8 mouse cellular contexts compared by ENCODE assay signal in the genomic region with DNA sequence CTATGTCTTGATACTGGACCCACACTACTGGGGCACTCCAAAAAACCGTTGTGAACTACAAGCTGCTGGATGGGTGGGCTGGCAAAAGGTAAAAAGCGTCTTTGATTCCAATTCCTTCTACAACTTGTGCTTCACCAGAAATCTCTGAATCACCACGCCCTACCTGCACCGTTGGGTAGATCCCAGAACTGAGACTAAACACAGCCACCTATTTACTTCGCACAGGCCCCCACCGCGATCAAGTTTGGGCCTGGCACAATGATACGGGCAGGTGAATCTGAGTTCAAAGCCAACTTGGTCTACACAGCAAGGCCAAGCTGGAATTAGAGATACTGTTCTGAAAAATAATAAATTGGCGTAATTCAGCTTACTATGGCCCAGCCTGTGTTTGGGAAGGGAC. TPM values are rescaled to one million over a fixed set of nuclear protein-coding genes. Genes with fewer than 3 reads are reported as not detected.
DNase-seq lines count a peak whose midpoint lies in the region; ATAC-seq lines count a peak whose summit lies in the region.
"Had no signal": no experiment of that assay in that cellular context is flagged by ENCODE, and none has a peak within 500 bp of the region (broad histone marks: within the 10 kb centered on the region; RNA-seq: fewer than 3 reads in every experiment).

No protein-coding gene starts in this region.

- peaks cover 57% of the 10 kb centered on the region for H3K36me3 ChIP-seq in liver, embryonic 11.5 days (ENCODE audit: control insufficient read depth, insufficient read depth, low read length)
- peaks cover 36% of the 10 kb centered on the region for H3K36me3 ChIP-seq in forebrain, embryonic 11.5 days (ENCODE audit: control insufficient read depth, insufficient read depth, low read length)
- peaks cover 56% of the 10 kb centered on the region for H3K36me3 ChIP-seq in limb, embryonic 13.5 days
- H3K36me3 ChIP-seq in stomach, embryonic 14.5 days (ENCODE audit: control insufficient read depth, insufficient read depth, low read length): peaks cover 49% of the 10 kb centered on the region

- no peaks in the 10 kb centered on the region for H3K9me3 ChIP-seq in liver, embryonic 11.5 days (ENCODE audit: control insufficient read depth, low read length)
- H3K9me3 ChIP-seq in forebrain, embryonic 11.5 days (ENCODE audit: control insufficient read depth, low read length): no peaks in the 10 kb centered on the region
- no peaks in the 10 kb centered on the region for H3K9me3 ChIP-seq in limb, embryonic 13.5 days
- H3K9me3 ChIP-seq in stomach, embryonic 14.5 days (ENCODE audit: control insufficient read depth, low read depth, low read length): no peaks in the 10 kb centered on the region

- peak overlapping the region; percentile 91 for H3K9ac ChIP-seq in liver, embryonic 11.5 days (ENCODE audit: low read depth, low read length)
- peak overlapping the region; percentile 77 for H3K9ac ChIP-seq in forebrain, embryonic 11.5 days (ENCODE audit: low read length)
- H3K9ac ChIP-seq in limb, embryonic 13.5 days: peak overlapping the region; percentile 84
- no peak overlapping the region for H3K9ac ChIP-seq in stomach, embryonic 14.5 days (replicated peaks; ENCODE audit: low read depth, low read length)

- peak overlapping the region; percentile 68 for H3K4me3 ChIP-seq in liver, embryonic 11.5 days (ENCODE audit: low read depth, low read length)
- peak overlapping the region; percentile 54 for H3K4me3 ChIP-seq in forebrain, embryonic 11.5 days (ENCODE audit: low read depth, low read length)
- H3K4me3 ChIP-seq in limb, embryonic 13.5 days: peak overlapping the region; percentile 61
- peak overlapping the region; percentile 48; the same call in 1 of the 2 replicates for H3K4me3 ChIP-seq in stomach, embryonic 14.5 days (ENCODE audit: low read depth, low read length)

- peaks cover 38% of the 10 kb centered on the region for H3K4me1 ChIP-seq in liver, embryonic 11.5 days (replicated peaks; ENCODE audit: control insufficient read depth, insufficient read depth, low read length)
- peaks cover 6% of the 10 kb centered on the region; the same call in 1 of the 2 replicates for H3K4me1 ChIP-seq in forebrain, embryonic 11.5 days (replicated peaks; ENCODE audit: control insufficient read depth, insufficient read depth, low read length)
- H3K4me1 ChIP-seq in limb, embryonic 13.5 days: peaks cover 18% of the 10 kb centered on the region
- H3K4me1 ChIP-seq in stomach, embryonic 14.5 days (ENCODE audit: control insufficient read depth, insufficient read depth, low read length): peaks cover 10% of the 10 kb centered on the region; the same call in 1 of the 2 replicates

- DNase-seq in liver, embryonic 11.5 days (ENCODE audit: low spot score): no peak
- DNase-seq in liver: no peak
- DNase-seq in forebrain, embryonic 11.5 days (ENCODE audit: low spot score): no peak
- no peak for DNase-seq in adrenal gland, postnatal 14 days
- DNase-seq in right cerebral cortex, adult 18-20 months: no peak
- DNase-seq: lung, adult 2 months had no signal

- H3K4me2 ChIP-seq in liver, embryonic 11.5 days: peak overlapping the region; percentile 99
- H3K4me2 ChIP-seq in forebrain, embryonic 11.5 days (ENCODE audit: low read depth, low read length, severe bottlenecking): peak overlapping the region; percentile 98
- H3K4me2 ChIP-seq in limb, embryonic 13.5 days (replicated peaks): peak overlapping the region; percentile 100
- peak overlapping the region; percentile 89 for H3K4me2 ChIP-seq in stomach, embryonic 14.5 days (replicated peaks; ENCODE audit: low read depth, low read length)

- H3K27ac ChIP-seq in liver, embryonic 11.5 days (ENCODE audit: low read depth, low read length): peak overlapping the region; percentile 95
- H3K27ac ChIP-seq in forebrain, embryonic 11.5 days (ENCODE audit: low read depth, low read length): no peak overlapping the region; the same call in 1 of the 2 replicates
- peak overlapping the region; percentile 85; the same call in 1 of the 2 replicates for H3K27ac ChIP-seq in limb, embryonic 13.5 days
- H3K27ac ChIP-seq in stomach, embryonic 14.5 days (ENCODE audit: low read length): no peak overlapping the region

- WGBS in liver, embryonic 11.5 days: 72% methylated on average over 9 of the region's 9 CpGs
- 80% methylated on average over 9 of the region's 9 CpGs for WGBS in forebrain, embryonic 11.5 days
- 80% methylated on average over 9 of the region's 9 CpGs for WGBS in limb, embryonic 13.5 days
- 78% methylated on average over 9 of the region's 9 CpGs for WGBS in stomach, embryonic 14.5 days

- peaks cover 4% of the 10 kb centered on the region for H3K27me3 ChIP-seq in liver, embryonic 11.5 days (replicated peaks; ENCODE audit: control insufficient read depth, insufficient read depth, low read length)
- peaks cover 8% of the 10 kb centered on the region for H3K27me3 ChIP-seq in forebrain, embryonic 11.5 days (ENCODE audit: control insufficient read depth, insufficient read depth, low read length)
- peaks cover 30% of the 10 kb centered on the region for H3K27me3 ChIP-seq in limb, embryonic 13.5 days
- no peaks in the 10 kb centered on the region for H3K27me3 ChIP-seq in stomach, embryonic 14.5 days (ENCODE audit: control insufficient read depth, insufficient read depth, low read length)

- ATAC-seq in liver, embryonic 11.5 days (replicated peaks; ENCODE audit: low FRiP score): no peak
- ATAC-seq in forebrain, embryonic 11.5 days (replicated peaks; ENCODE audit: low FRiP score): no peak
- no peak for ATAC-seq in limb, embryonic 13.5 days (ENCODE audit: low FRiP score, low read depth)
- no peak for ATAC-seq in stomach, embryonic 14.5 days (ENCODE audit: insufficient number of reproducible peaks, insufficient read depth, low FRiP score, low read depth)

RNA-seq across cellular contexts. Expression of a gene that starts 0.9 kb away (rescaled TPM):
- 13.3 and 13.5 TPM in 2 replicates for polyA plus RNA-seq in liver, embryonic 11.5 days (2014; fragmentation: Nextera tagmentation; extraction: Ambion mirVana)
- 6.8 and 8.0 TPM in 2 replicates for polyA plus RNA-seq in forebrain, embryonic 11.5 days (2014; fragmentation: Nextera tagmentation; extraction: Ambion mirVana)
- 8.4 and 9.6 TPM in 2 replicates for polyA plus RNA-seq in limb, embryonic 13.5 days (2015; fragmentation: Nextera tagmentation; extraction: Ambion mirVana)
- 8.1 and 8.5 TPM in 2 replicates for polyA plus RNA-seq in stomach, embryonic 14.5 days (2014; fragmentation: Nextera tagmentation; extraction: Ambion mirVana)
- total RNA-seq in adrenal gland, postnatal 14 days (2021): 8.0 and 11.9 TPM in 2 replicates

RNA-seq across cellular contexts. Expression of a gene that starts 8.0 kb away (rescaled TPM):
- polyA plus RNA-seq in liver, embryonic 11.5 days (2014; fragmentation: Nextera tagmentation; extraction: Ambion mirVana): 22.7 and 23.3 TPM in 2 replicates
- polyA plus RNA-seq in forebrain, embryonic 11.5 days (2014; fragmentation: Nextera tagmentation; extraction: Ambion mirVana): 3.0 and 3.7 TPM in 2 replicates
- polyA plus RNA-seq in limb, embryonic 13.5 days (2015; fragmentation: Nextera tagmentation; extraction: Ambion mirVana): 17.2 and 18.3 TPM in 2 replicates
- polyA plus RNA-seq in stomach, embryonic 14.5 days (2014; fragmentation: Nextera tagmentation; extraction: Ambion mirVana): 11.9 and 12.1 TPM in 2 replicates
- 10.3 and 17.4 TPM in 2 replicates for total RNA-seq in adrenal gland, postnatal 14 days (2021)

RNA-seq across cellular contexts. Expression of a gene that starts 12.2 kb away (rescaled TPM):
- polyA plus RNA-seq in liver, embryonic 11.5 days (2014; fragmentation: Nextera tagmentation; extraction: Ambion mirVana): 165 and 169 TPM in 2 replicates
- 190 TPM in 2 replicates for polyA plus RNA-seq in forebrain, embryonic 11.5 days (2014; fragmentation: Nextera tagmentation; extraction: Ambion mirVana)
- 141 and 149 TPM in 2 replicates for polyA plus RNA-seq in limb, embryonic 13.5 days (2015; fragmentation: Nextera tagmentation; extraction: Ambion mirVana)
- 111 and 120 TPM in 2 replicates for polyA plus RNA-seq in stomach, embryonic 14.5 days (2014; fragmentation: Nextera tagmentation; extraction: Ambion mirVana)
- 139 and 168 TPM in 2 replicates for total RNA-seq in adrenal gland, postnatal 14 days (2021)

RNA-seq across cellular contexts. Expression of a gene that starts 18.9 kb away (rescaled TPM):
- 31.0 and 31.6 TPM in 2 replicates for polyA plus RNA-seq in liver, embryonic 11.5 days (2014; fragmentation: Nextera tagmentation; extraction: Ambion mirVana)
- polyA plus RNA-seq in forebrain, embryonic 11.5 days (2014; fragmentation: Nextera tagmentation; extraction: Ambion mirVana): 50.1 and 56.7 TPM in 2 replicates
- 104 and 107 TPM in 2 replicates for polyA plus RNA-seq in limb, embryonic 13.5 days (2015; fragmentation: Nextera tagmentation; extraction: Ambion mirVana)
- 75.3 and 76.2 TPM in 2 replicates for polyA plus RNA-seq in stomach, embryonic 14.5 days (2014; fragmentation: Nextera tagmentation; extraction: Ambion mirVana)
- total RNA-seq in adrenal gland, postnatal 14 days (2021): 29.2 and 34.7 TPM in 2 replicates

RNA-seq across cellular contexts. Expression of a gene that starts 38.1 kb away (rescaled TPM):
- 6.4 and 7.0 TPM in 2 replicates for polyA plus RNA-seq in liver, embryonic 11.5 days (2014; fragmentation: Nextera tagmentation; extraction: Ambion mirVana)
- polyA plus RNA-seq in forebrain, embryonic 11.5 days (2014; fragmentation: Nextera tagmentation; extraction: Ambion mirVana): 9.9 and 10.5 TPM in 2 replicates
- polyA plus RNA-seq in limb, embryonic 13.5 days (2015; fragmentation: Nextera tagmentation; extraction: Ambion mirVana): 17.2 and 17.9 TPM in 2 replicates
- 8.0 and 10.1 TPM in 2 replicates for polyA plus RNA-seq in stomach, embryonic 14.5 days (2014; fragmentation: Nextera tagmentation; extraction: Ambion mirVana)
- total RNA-seq in adrenal gland, postnatal 14 days (2021): 9.4 and 13.0 TPM in 2 replicates

Comparison
In these comparisons a context has a peak if more than half of its experiments do, and no peak if none do; other contexts are left out.
1. H3K27ac ChIP-seq: peak in liver, embryonic 11.5 days (single experiment) and limb, embryonic 13.5 days (single experiment); none in forebrain, embryonic 11.5 days (single experiment) and stomach, embryonic 14.5 days (single experiment).
2. Peak in every context shown above with its lines, with median percentiles within 50 percentile points of each other: H3K4me2 ChIP-seq and H3K4me3 ChIP-seq.